Mouse (Mus musculus) spleen, postnatal 4 days (tissue): ENCODE measurements around the gene Slc44a4.
"Not testable (repeated sequence)": the region's sequence is repeated elsewhere in the genome, so short reads cannot be mapped to it uniquely, and the experiment has no call there.

Source experiments
- DNase-seq, 2 experiments: peaks; one replicate each; pipeline ENCODE4 v3.0.0; 2022; ENCODE audit warnings: low spot score in 2 of 2

Slc44a4 gene

GRCm38 (mm10) chr17:34943128-34943815 lies 29.0 kb downstream of the Slc44a4 start:
- DNase-seq = no peak

- no peak for DNase-seq
Measured at GRCm38 (mm10) chr17:34944362-34944761, 30.1 kb downstream of the Slc44a4 start.

- DNase-seq = no peak
Measured at GRCm38 (mm10) chr17:34946486-34947140, 32.3 kb downstream of the Slc44a4 start.

GRCm38 (mm10) chr17:34947606-34948005 lies 33.3 kb downstream of the Slc44a4 start:
- DNase-seq = peak in 1 of 2 experiments; percentile 25

- not testable (repeated sequence) for DNase-seq
Measured at GRCm38 (mm10) chr17:34948721-34949552, 34.7 kb downstream of the Slc44a4 start.

- no peak for DNase-seq
Measured at GRCm38 (mm10) chr17:34949553-34949969, 35.3 kb downstream of the Slc44a4 start.

- no peak for DNase-seq
Measured at GRCm38 (mm10) chr17:34950514-34951455, 36.5 kb downstream of the Slc44a4 start.

GRCm38 (mm10) chr17:34951636-34952377 lies 37.5 kb downstream of the Slc44a4 start:
- peak in 1 of 2 experiments; percentile 76 for DNase-seq

- peak; percentile 84 to 94 for DNase-seq
Measured at GRCm38 (mm10) chr17:34952378-34953040, 38.2 kb downstream of the Slc44a4 start.

- DNase-seq = no peak
Measured at GRCm38 (mm10) chr17:34953258-34953657, 39.0 kb downstream of the Slc44a4 start.

GRCm38 (mm10) chr17:34953904-34954303 lies 39.6 kb downstream of the Slc44a4 start:
- DNase-seq = no peak

GRCm38 (mm10) chr17:34954831-34955230 lies 40.6 kb downstream of the Slc44a4 start:
- DNase-seq = no peak

- no peak for DNase-seq
Measured at GRCm38 (mm10) chr17:34955884-34956283, 41.6 kb downstream of the Slc44a4 start.

- DNase-seq = no peak
Measured at GRCm38 (mm10) chr17:34956340-34956739, 42.1 kb downstream of the Slc44a4 start.

GRCm38 (mm10) chr17:34957291-34957690 lies 43.0 kb downstream of the Slc44a4 start:
- DNase-seq = not testable (repeated sequence)

GRCm38 (mm10) chr17:34957966-34958365 lies 43.7 kb downstream of the Slc44a4 start:
- not testable (repeated sequence) for DNase-seq

GRCm38 (mm10) chr17:34958734-34959129 lies 44.5 kb downstream of the Slc44a4 start:
- not testable (repeated sequence) for DNase-seq

- peak; percentile 74 to 78 for DNase-seq
Measured at GRCm38 (mm10) chr17:34959130-34959778, 45.0 kb downstream of the Slc44a4 start, which contains the start of gene Hspa1b. Gene Hspa1b, minus strand, starts transcription at chr17:34959238.

GRCm38 (mm10) chr17:34959881-34960515 lies 45.7 kb downstream of the Slc44a4 start:
- no peak for DNase-seq
